Mouse (Mus musculus): ENCODE data around the gene Cela3b. TPM values are rescaled to one million over a fixed set of nuclear protein-coding genes. Genes with fewer than 3 reads are reported as not detected.

The Cela3b gene
- polyA plus RNA-seq (2012; rRNA removed): 1.1 and 1.4 TPM in 2 replicates

DNA sequence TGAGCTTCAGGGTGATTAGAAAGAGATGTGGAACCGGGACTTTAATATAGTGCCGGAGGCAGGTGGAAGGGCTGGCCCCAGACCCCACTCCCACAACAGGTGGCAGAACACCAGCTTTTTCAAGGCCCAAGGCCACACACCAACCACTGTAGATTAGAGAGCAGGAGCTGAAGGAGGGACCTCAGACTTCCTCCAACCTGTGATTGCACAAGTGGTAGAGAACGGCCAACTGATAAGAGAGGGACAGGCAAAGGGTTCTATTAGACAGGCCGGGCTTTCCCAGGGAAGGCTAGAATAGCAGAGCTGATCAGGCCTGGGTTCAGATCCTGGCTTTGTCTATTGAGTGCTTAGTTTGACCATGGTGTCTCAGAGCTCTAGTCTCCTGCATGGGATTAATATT lies at the start of gene Cela3b:
Cela3b (minus strand) TSS at position 39 of the 400 bp plus-strand sequence.
- Histone ChIP-seq H3K27me3 (ENCODE audit: control insufficient read depth, insufficient read depth, low read length) (no peaks in the 10 kb centered on the region), H3K27ac (ENCODE audit: control insufficient read depth, insufficient read depth, low read length) (no peak within 1 kb of the TSS), H3K4me3 (ENCODE audit: control insufficient read depth, insufficient read depth, low read length) (no peak within 1 kb of the TSS), H3K4me1 (replicated peaks; ENCODE audit: control insufficient read depth, insufficient read depth, low read length) (no peaks in the 10 kb centered on the region), H3K36me3 (ENCODE audit: control insufficient read depth, insufficient read depth, low read length) (no peaks in the 10 kb centered on the region)
- WGBS: 89% methylated on average over 4 of the region's 4 CpGs
- DNase-seq: no peak
- TF ChIP-seq CTCF (IDR thresholded peaks at IDR 0.05; ENCODE audit: borderline replicate concordance, control insufficient read depth, extremely low read depth, insufficient read depth, low read length, poor library complexity): no peak
- no peak for TF ChIP-seq POLR2A (IDR thresholded peaks at IDR 0.05; ENCODE audit: control insufficient read depth, extremely low read depth, insufficient read depth, low read length, poor library complexity)

DNA sequence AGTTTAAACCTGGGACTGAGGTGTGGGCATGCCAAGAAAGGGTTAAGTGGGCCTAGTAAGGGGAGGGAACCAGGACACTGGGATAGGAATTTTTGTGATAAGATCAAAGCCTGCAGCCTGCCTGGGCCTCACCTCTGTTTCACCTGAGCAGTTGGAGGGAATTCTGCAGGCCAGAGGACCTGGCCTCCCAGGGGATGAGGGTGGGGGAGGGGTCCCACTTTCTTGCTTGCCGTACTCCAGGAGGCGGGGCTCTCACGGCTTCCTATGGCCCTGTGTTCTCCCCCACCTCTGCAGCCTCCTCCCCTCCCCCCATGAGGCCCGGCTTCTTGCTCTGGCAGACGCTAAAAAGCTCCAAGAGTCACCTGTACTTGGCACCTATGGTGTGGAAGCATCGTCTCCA lies 49.4 kb upstream of the Cela3b start:
- DNase-seq: no peak
- no peaks in the 10 kb centered on the region for H3K4me1 ChIP-seq (replicated peaks; ENCODE audit: control insufficient read depth, insufficient read depth, low read length)
- H3K4me3 ChIP-seq (ENCODE audit: control insufficient read depth, insufficient read depth, low read length): no peak overlapping the region
- H3K27ac ChIP-seq (ENCODE audit: control insufficient read depth, insufficient read depth, low read length): no peak overlapping the region
- TF ChIP-seq CTCF (IDR thresholded peaks at IDR 0.05; ENCODE audit: borderline replicate concordance, control insufficient read depth, extremely low read depth, insufficient read depth, low read length, poor library complexity): no peak
- no peak for TF ChIP-seq POLR2A (IDR thresholded peaks at IDR 0.05; ENCODE audit: control insufficient read depth, extremely low read depth, insufficient read depth, low read length, poor library complexity)
- 79% methylated on average over 6 of the region's 6 CpGs for WGBS
- no peaks in the 10 kb centered on the region; the same call in 1 of the 2 replicates for H3K27me3 ChIP-seq (ENCODE audit: control insufficient read depth, insufficient read depth, low read length)
- no peaks in the 10 kb centered on the region for H3K36me3 ChIP-seq (ENCODE audit: control insufficient read depth, insufficient read depth, low read length)

GRCm38 (mm10) chr4:137478306-137478705 lies 48.0 kb upstream of the Cela3b start:
- Histone ChIP-seq H3K4me1 (replicated peaks; ENCODE audit: control insufficient read depth, insufficient read depth, low read length) (no peaks in the 10 kb centered on the region), H3K36me3 (ENCODE audit: control insufficient read depth, insufficient read depth, low read length) (no peaks in the 10 kb centered on the region), H3K4me3 (ENCODE audit: control insufficient read depth, insufficient read depth, low read length) (no peak overlapping the region), H3K27me3 (ENCODE audit: control insufficient read depth, insufficient read depth, low read length) (no peaks in the 10 kb centered on the region), H3K27ac (ENCODE audit: control insufficient read depth, insufficient read depth, low read length) (no peak overlapping the region)
- TF ChIP-seq POLR2A (IDR thresholded peaks at IDR 0.05; ENCODE audit: control insufficient read depth, extremely low read depth, insufficient read depth, low read length, poor library complexity) (no peak), CTCF (IDR thresholded peaks at IDR 0.05; ENCODE audit: borderline replicate concordance, control insufficient read depth, extremely low read depth, insufficient read depth, low read length, poor library complexity) (no peak)
- DNase-seq: no peak
- WGBS: 76% methylated on average over 5 of the region's 5 CpGs

GRCm38 (mm10) chr4:137477611-137478010 lies 47.3 kb upstream of the Cela3b start:
- Histone ChIP-seq H3K4me1 (replicated peaks; ENCODE audit: control insufficient read depth, insufficient read depth, low read length) (no peaks in the 10 kb centered on the region), H3K27ac (ENCODE audit: control insufficient read depth, insufficient read depth, low read length) (no peak overlapping the region), H3K27me3 (ENCODE audit: control insufficient read depth, insufficient read depth, low read length) (no peaks in the 10 kb centered on the region), H3K4me3 (ENCODE audit: control insufficient read depth, insufficient read depth, low read length) (no peak overlapping the region), H3K36me3 (ENCODE audit: control insufficient read depth, insufficient read depth, low read length) (no peaks in the 10 kb centered on the region)
- whole genome bisulfite sequencing: 71% methylated on average over 6 of the region's 6 CpGs
- DNase-seq: no peak
- TF ChIP-seq CTCF (IDR thresholded peaks at IDR 0.05; ENCODE audit: borderline replicate concordance, control insufficient read depth, extremely low read depth, insufficient read depth, low read length, poor library complexity) (no peak), POLR2A (IDR thresholded peaks at IDR 0.05; ENCODE audit: control insufficient read depth, extremely low read depth, insufficient read depth, low read length, poor library complexity) (no peak)

GRCm38 (mm10) chr4:137476761-137477237 lies 46.5 kb upstream of the Cela3b start:
- H3K4me3 ChIP-seq (ENCODE audit: control insufficient read depth, insufficient read depth, low read length): no peak overlapping the region
- no peaks in the 10 kb centered on the region for H3K27me3 ChIP-seq (ENCODE audit: control insufficient read depth, insufficient read depth, low read length)
- no peak for DNase-seq
- TF ChIP-seq POLR2A (IDR thresholded peaks at IDR 0.05; ENCODE audit: control insufficient read depth, extremely low read depth, insufficient read depth, low read length, poor library complexity): no peak
- TF ChIP-seq CTCF (IDR thresholded peaks at IDR 0.05; ENCODE audit: borderline replicate concordance, control insufficient read depth, extremely low read depth, insufficient read depth, low read length, poor library complexity): no peak
- no peaks in the 10 kb centered on the region for H3K4me1 ChIP-seq (replicated peaks; ENCODE audit: control insufficient read depth, insufficient read depth, low read length)
- no peak overlapping the region for H3K27ac ChIP-seq (ENCODE audit: control insufficient read depth, insufficient read depth, low read length)
- 50% methylated on average over 17 of the region's 17 CpGs for WGBS
- H3K36me3 ChIP-seq (ENCODE audit: control insufficient read depth, insufficient read depth, low read length): no peaks in the 10 kb centered on the region

- Histone ChIP-seq H3K27me3 (ENCODE audit: control insufficient read depth, insufficient read depth, low read length) (no peaks in the 10 kb centered on the region), H3K4me1 (replicated peaks; ENCODE audit: control insufficient read depth, insufficient read depth, low read length) (no peaks in the 10 kb centered on the region), H3K36me3 (ENCODE audit: control insufficient read depth, insufficient read depth, low read length) (no peaks in the 10 kb centered on the region), H3K4me3 (ENCODE audit: control insufficient read depth, insufficient read depth, low read length) (no peak overlapping the region), H3K27ac (ENCODE audit: control insufficient read depth, insufficient read depth, low read length) (no peak overlapping the region)
- no peak for DNase-seq
- TF ChIP-seq CTCF (IDR thresholded peaks at IDR 0.05; ENCODE audit: borderline replicate concordance, control insufficient read depth, extremely low read depth, insufficient read depth, low read length, poor library complexity) (no peak), POLR2A (IDR thresholded peaks at IDR 0.05; ENCODE audit: control insufficient read depth, extremely low read depth, insufficient read depth, low read length, poor library complexity) (no peak)
- WGBS: 63% methylated on average over 10 of the region's 10 CpGs
Measured at GRCm38 (mm10) chr4:137476065-137476760, 45.9 kb upstream of the Cela3b start.

All from thymus, adult 2 months (tissue).